Mouse (Mus musculus) kidney, embryonic 16.5 days (tissue): ENCODE measurements around the gene Fam234a. TPM values are rescaled to one million over a fixed set of nuclear protein-coding genes. Genes with fewer than 3 reads are reported as not detected.
"Not testable (repeated sequence)": the region's sequence is repeated elsewhere in the genome, so short reads cannot be mapped to it uniquely, and the experiment has no call there.

Source experiments
- ATAC-seq: fragments of 200-750 bp; cut with Nextera tagmentation; 2 replicates; pipeline ENCODE4 v1.8.0; 2017; ENCODE audit warnings: moderate TSS enrichment; ENCODE audit not compliant: low FRiP score, low TSS enrichment
- H3K27ac ChIP-seq: fragments of 300-500 bp; sonication (generic); 2 replicates; pipeline ENCODE4 v1.5.1; 2014; ENCODE audit warnings: low read length
- H3K27me3 ChIP-seq: fragments of 300-500 bp; sonication (generic); 2 replicates; pipeline ENCODE4 v1.6.1; 2014; ENCODE audit warnings: low read length, control low read depth, mixed read lengths; ENCODE audit not compliant: insufficient read depth
- H3K36me3 ChIP-seq: fragments of 300-500 bp; sonication (generic); 2 replicates; pipeline ENCODE4 v1.6.1; 2014; ENCODE audit warnings: low read length, control low read depth, mixed read lengths; ENCODE audit not compliant: insufficient read depth
- H3K4me1 ChIP-seq: fragments of 300-500 bp; sonication (generic); 2 replicates; pipeline ENCODE4 v1.6.1; 2014; ENCODE audit warnings: low read length, control low read depth, mixed read lengths; ENCODE audit not compliant: insufficient read depth
- H3K4me2 ChIP-seq: fragments of 300-500 bp; sonication (generic); replicated peaks from 2 replicates; pipeline ENCODE4 v1.6.1; 2014; ENCODE audit warnings: low read depth, low read length
- H3K4me3 ChIP-seq: fragments of 300-500 bp; sonication (generic); 2 replicates; pipeline ENCODE4 v1.5.1; 2014; ENCODE audit warnings: mild to moderate bottlenecking, low read length
- H3K9ac ChIP-seq: fragments of 300-500 bp; sonication (generic); replicated peaks from 2 replicates; pipeline ENCODE4 v1.6.1; 2014; ENCODE audit warnings: low read length
- H3K9me3 ChIP-seq: fragments of 300-500 bp; sonication (generic); 2 replicates; pipeline ENCODE4 v1.6.1; 2016; ENCODE audit warnings: low read length, control low read depth
- WGBS: fragments of 180-500 bp; shearing (Covaris S2); extraction: QIAGEN DNeasy Blood & Tissue Kit; methylation state at CpG from one replicate; pipeline ENCODE4 v1.1.7; 2014; 5-methylcytosine and 5-hydroxymethylcytosine counted together
- polyA plus RNA-seq: library from polyadenylated mRNA; unstranded; fragments of >200 nt; fragmentation: Nextera tagmentation; extraction: Ambion mirVana; gene quantifications from 2 replicates; pipeline ENCODE4 v1.2.1, GENCODE M21; 2015

The Fam234a gene
- polyA plus RNA-seq, 1 experiment from 2014 or later: 74.3 TPM

DNA sequence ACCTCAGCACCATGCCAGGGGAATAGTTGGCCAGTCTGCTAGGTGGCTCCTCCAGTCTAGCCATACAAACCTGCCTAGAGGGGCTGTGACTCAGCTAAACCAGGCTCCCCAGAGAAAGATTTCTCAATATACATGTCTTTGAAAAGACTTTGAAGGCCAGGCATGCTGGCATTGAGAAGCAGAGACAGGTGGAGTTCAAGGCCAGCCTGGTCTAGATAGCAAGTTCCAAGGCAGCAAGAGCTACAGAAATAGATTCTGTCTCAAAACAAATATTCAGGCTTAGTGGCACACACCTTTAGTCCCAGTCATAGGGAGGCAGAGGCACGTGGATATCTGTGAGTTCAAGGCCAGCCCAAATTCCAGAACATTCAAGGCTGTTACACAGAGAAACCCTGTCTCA is 37.6 kb downstream of the Fam234a start:
- H3K9ac ChIP-seq: no peak overlapping the region
- H3K36me3 ChIP-seq: no peaks in the 10 kb centered on the region
- no peaks in the 10 kb centered on the region for H3K9me3 ChIP-seq
- H3K27me3 ChIP-seq: peaks cover 25% of the 10 kb centered on the region
- H3K27ac ChIP-seq: no peak overlapping the region
- H3K4me2 ChIP-seq: no peak overlapping the region
- no peak overlapping the region for H3K4me3 ChIP-seq
- peaks cover 22% of the 10 kb centered on the region for H3K4me1 ChIP-seq
- no peak for ATAC-seq
- 67% methylated on average over 1 of the region's 1 CpGs for WGBS

GRCm38 (mm10) chr17:26204766-26205165 is 39.3 kb downstream of the Fam234a start:
- no peaks in the 10 kb centered on the region for H3K36me3 ChIP-seq
- WGBS: 15% methylated on average over 11 of the region's 11 CpGs
- H3K27me3 ChIP-seq: peaks cover 42% of the 10 kb centered on the region
- no peaks in the 10 kb centered on the region for H3K9me3 ChIP-seq
- no peak for ATAC-seq
- H3K4me2 ChIP-seq: no peak overlapping the region
- H3K4me3 ChIP-seq: no peak overlapping the region
- H3K9ac ChIP-seq: no peak overlapping the region
- H3K27ac ChIP-seq: no peak overlapping the region
- H3K4me1 ChIP-seq: peaks cover 27% of the 10 kb centered on the region

DNA sequence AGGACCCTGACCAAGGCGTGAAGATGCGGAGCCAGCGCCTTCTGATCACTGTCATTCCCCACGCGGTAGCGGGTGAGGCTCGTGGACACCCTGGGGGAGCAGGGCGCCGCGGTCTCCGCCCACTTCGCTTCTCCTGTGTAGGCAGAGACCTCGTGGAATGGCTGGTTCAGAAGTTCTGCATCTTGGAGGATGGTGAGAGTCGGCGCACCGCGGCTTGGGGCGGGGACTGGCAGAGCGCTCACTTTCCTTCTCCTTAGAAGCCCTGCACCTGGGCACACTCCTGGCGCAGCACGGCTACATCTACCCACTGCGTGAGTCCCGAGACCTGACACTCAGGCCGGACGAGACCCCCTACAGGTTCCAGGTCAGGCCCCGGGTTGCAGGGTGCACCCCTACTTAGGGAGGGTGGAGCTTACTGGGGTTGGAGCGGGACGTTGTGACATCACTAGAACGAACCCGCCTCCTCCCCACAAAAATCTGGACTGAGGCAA is 40.7 kb downstream of the Fam234a start:
- peaks cover 42% of the 10 kb centered on the region for H3K27me3 ChIP-seq

GRCm38 (mm10) chr17:26202737-26203136 is 41.3 kb downstream of the Fam234a start, which contains the start of gene Rgs11:
TSS of gene Rgs11 (plus strand) at chr17:26202951.
- H3K9ac ChIP-seq: peak within 1 kb of the TSS; percentile 48
- H3K27me3 ChIP-seq: peaks cover 42% of the 10 kb centered on the region
- no peak within 1 kb of the TSS for H3K27ac ChIP-seq
- H3K36me3 ChIP-seq: peaks cover 4% of the 10 kb centered on the region; the same call in 1 of the 2 replicates
- peaks cover 27% of the 10 kb centered on the region for H3K4me1 ChIP-seq
- H3K4me3 ChIP-seq: peak within 1 kb of the TSS; percentile 53
- 0 out of 2 replicates have a peak, but pooled peaks have one; percentile 6 for ATAC-seq
- 2% methylated on average over 22 of the region's 22 CpGs for WGBS
- H3K4me2 ChIP-seq: peak within 1 kb of the TSS; percentile 91
- H3K9me3 ChIP-seq: no peaks in the 10 kb centered on the region

More for the DNA sequence above, 40.7 kb downstream of the Fam234a start:
- Histone ChIP-seq H3K4me1 (peaks cover 27% of the 10 kb centered on the region), H3K9me3 (no peaks in the 10 kb centered on the region), H3K36me3 (no peaks in the 10 kb centered on the region), H3K27ac (no peak overlapping the region), H3K4me2 (peak overlapping the region; percentile 91), H3K9ac (peak overlapping the region; percentile 48), H3K4me3 (peak overlapping the region; percentile 53)
- peak; percentile 12; the same call in 1 of the 2 replicates for ATAC-seq
- 2% methylated on average over 30 of the region's 30 CpGs for WGBS

DNA sequence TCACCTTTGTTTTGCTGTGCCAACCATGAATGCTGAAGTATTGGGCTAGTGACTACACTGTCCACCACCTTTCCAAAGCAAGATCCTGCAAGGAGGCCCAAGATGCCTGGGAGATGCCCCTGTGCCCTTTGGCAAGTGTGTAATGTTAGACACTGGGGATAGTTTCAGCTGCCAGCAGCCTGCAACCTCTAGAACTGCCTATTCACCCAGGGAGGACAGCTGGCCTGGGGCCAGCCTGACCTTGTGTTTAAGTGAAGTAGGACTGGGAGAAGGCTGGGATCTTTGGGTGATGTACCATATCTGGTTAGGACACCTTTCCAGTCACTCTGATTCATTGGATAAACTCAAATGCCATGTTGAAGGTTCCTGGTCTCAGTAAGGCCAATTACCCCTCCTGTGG is 42.0 kb downstream of the Fam234a start:
- Histone ChIP-seq H3K27ac (no peak overlapping the region), H3K4me3 (no peak overlapping the region), H3K36me3 (peaks cover 10% of the 10 kb centered on the region; the same call in 1 of the 2 replicates), H3K9me3 (no peaks in the 10 kb centered on the region), H3K9ac (no peak overlapping the region), H3K4me1 (peaks cover 27% of the 10 kb centered on the region), H3K4me2 (no peak overlapping the region), H3K27me3 (peaks cover 42% of the 10 kb centered on the region)
- no peak for ATAC-seq

DNA sequence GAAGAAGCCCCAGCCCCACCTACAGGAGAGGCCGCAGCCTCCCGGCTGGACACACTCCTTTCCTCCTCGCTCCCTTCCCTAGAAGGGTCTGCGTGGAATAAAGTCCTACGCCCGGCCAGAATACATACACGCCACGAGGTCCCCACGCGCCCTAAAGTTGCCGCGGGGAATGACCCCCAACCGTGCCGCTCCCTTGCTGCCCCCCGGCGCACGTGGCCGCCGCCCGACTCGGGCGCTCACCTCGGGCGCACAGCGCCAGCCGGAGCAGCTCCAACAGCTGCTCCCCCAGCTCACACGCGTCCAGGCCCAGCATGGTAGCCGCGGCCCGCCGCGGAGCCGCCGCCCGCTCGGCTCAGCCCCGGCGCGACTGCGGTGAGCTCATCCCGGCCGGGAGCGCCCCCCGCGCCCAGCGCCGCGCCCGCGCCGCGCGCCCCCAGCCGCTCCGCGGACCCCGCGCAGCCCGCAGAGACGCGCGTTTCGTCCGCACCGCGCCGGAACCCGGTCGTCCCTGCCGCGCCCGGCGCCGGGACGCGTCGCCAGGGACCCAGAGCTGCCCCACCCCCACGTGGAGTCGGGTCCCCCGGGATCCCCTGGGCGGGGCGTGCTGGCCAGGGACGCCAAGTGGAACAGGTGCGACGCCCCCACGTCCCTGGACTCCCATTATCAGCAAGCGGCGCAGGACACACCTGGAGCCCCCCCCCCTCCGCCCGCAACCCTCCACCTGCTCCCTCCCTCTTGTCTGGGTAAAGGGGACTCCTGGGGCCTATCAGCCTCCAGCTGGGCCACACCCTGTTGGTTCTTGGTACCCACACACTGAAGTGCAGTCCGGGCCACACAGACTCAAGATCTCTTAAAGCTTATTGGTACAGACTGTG is 43.0 kb downstream of the Fam234a start:
- peaks cover 42% of the 10 kb centered on the region for H3K27me3 ChIP-seq
- H3K9me3 ChIP-seq: no peaks in the 10 kb centered on the region
- no peak overlapping the region for H3K27ac ChIP-seq
- peak overlapping the region; percentile 97 for H3K4me2 ChIP-seq
- peak overlapping the region; percentile 60 for H3K4me3 ChIP-seq
- peak; percentile 58 for ATAC-seq
- H3K36me3 ChIP-seq: peaks cover 18% of the 10 kb centered on the region
- 2% methylated on average over 56 of the region's 92 CpGs for WGBS
- H3K9ac ChIP-seq: peak overlapping the region; percentile 69
- H3K4me1 ChIP-seq: peaks cover 27% of the 10 kb centered on the region

DNA sequence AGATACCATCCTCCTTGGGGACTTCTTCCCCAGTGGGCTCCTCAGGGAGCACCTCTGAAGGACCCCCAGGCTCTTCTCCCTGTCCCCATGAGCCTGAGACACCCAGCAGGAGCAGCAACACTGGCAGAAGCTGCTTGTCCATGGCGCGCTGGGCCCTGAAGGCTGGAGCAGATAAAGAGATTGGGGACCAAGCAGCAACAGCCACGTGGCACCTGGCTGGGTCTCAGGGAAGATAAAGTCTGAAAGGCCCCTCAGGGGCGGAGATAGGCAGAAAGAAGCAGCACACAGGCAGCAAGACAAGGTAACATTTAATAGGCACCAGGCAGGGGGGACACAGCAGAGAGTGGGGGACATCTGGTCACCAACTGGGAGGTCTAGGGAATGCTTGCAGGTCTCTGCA is 45.1 kb downstream of the Fam234a start, which contains the start of gene Pdia2:
TSS of gene Pdia2 (minus strand) at position 196 of the 400 bp plus-strand sequence.
- WGBS: 79% methylated on average over 4 of the region's 4 CpGs
- Histone ChIP-seq H3K36me3 (peaks cover 37% of the 10 kb centered on the region), H3K27ac (no peak within 1 kb of the TSS), H3K4me3 (no peak within 1 kb of the TSS), H3K4me2 (no peak within 1 kb of the TSS), H3K9me3 (no peaks in the 10 kb centered on the region), H3K9ac (no peak within 1 kb of the TSS), H3K27me3 (peaks cover 39% of the 10 kb centered on the region), H3K4me1 (peaks cover 19% of the 10 kb centered on the region)
- no peak for ATAC-seq

GRCm38 (mm10) chr17:26192481-26193190 is 51.4 kb downstream of the Fam234a start:
- Histone ChIP-seq H3K36me3 (peaks cover 85% of the 10 kb centered on the region), H3K4me3 (no peak overlapping the region), H3K27me3 (no peaks in the 10 kb centered on the region), H3K27ac (no peak overlapping the region), H3K9ac (no peak overlapping the region), H3K4me2 (no peak overlapping the region), H3K9me3 (no peaks in the 10 kb centered on the region), H3K4me1 (no peaks in the 10 kb centered on the region)
- 94% methylated on average over 15 of the region's 15 CpGs for WGBS
- ATAC-seq: no peak

DNA sequence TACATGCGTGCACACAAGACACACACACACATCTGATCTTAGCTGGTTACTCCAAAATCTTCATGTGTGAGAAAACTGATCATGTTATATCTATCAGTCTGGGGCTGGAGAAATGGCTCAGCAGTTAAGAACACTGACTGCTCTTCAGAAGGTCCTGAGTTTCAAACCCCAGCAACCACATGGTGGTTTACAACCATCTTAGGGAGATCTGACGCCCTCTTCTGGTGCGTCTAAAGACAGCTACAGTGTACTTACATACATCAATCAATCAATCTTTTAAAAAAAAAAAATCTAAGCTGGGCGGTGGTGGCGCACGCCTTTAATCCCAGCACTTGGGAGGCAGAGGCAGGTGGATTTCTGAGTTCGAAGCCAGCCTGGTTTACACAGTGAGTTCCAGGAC is 52.6 kb downstream of the Fam234a start:
- H3K4me2 ChIP-seq, ATAC-seq, H3K27me3 ChIP-seq, H3K4me1 ChIP-seq, H3K9ac ChIP-seq, H3K27ac ChIP-seq, H3K9me3 ChIP-seq, H3K4me3 ChIP-seq: not testable (repeated sequence)
- H3K36me3 ChIP-seq: peaks cover 77% of the 10 kb centered on the region
- 85% methylated on average over 7 of the region's 7 CpGs for WGBS
